Mouse (Mus musculus) left cerebral cortex, postnatal 14 days (tissue): ENCODE measurements at regions not wholly inside any gene's neighbourhood (a gene's known extent, or its start where the extent isn't known, plus 50 kb on each side); places are given as distances from the start of the nearest gene placed in this dataset.
A peak's percentile ranks its signal among the peaks of the same experiment; 100 is the strongest.

Experiments used
- DNase-seq, 2 experiments: peaks; one replicate each; pipeline ENCODE4 v3.0.0; 2021 to 2022; ENCODE audit warnings: low spot score in 2 of 2, mixed read lengths in 1 of 2
- intact Hi-C: fragments of 180-260 bp; cut with DNase I; formaldehyde crosslinking; loops from one replicate; pipeline ENCODE4 v1.15.1; 2025

DNA sequence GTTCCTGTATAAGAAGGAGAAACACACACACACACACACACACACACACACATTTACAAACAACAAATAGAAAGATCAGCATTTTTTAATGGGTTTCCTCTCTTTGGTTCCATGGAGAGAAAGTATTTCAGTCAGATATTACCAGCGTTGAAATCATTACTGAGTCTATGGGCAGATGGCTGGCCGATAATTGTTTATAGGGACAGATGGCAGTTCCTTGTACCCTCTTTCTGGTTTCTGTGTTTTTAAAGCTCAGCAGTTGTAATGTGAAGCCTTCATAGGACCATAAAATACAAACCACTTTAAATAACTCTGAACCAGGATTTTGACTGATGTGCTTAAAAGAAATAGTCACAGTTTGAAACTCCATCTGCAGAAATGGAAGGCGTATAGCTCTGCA lies 487.5 kb upstream of the Cypt14 start:
- peak in 1 of 2 experiments; percentile 3 for DNase-seq

GRCm38 (mm10) chrX:40336555-40336954 lies 473.2 kb upstream of the Cypt14 start:
- peak in 1 of 2 experiments; percentile 10 for DNase-seq
- intact Hi-C loops: no loop called here

More for the DNA sequence above, 487.5 kb upstream of the Cypt14 start:
- intact Hi-C loops: no loop called here
